Mouse (Mus musculus): ENCODE measurements around the gene Peli1. TPM values are rescaled to one million over a fixed set of nuclear protein-coding genes. Genes with fewer than 3 reads are reported as not detected.

Gene Peli1
- total RNA-seq, 2 experiments from 2014 or later: 17.8 to 42.8 TPM

DNA sequence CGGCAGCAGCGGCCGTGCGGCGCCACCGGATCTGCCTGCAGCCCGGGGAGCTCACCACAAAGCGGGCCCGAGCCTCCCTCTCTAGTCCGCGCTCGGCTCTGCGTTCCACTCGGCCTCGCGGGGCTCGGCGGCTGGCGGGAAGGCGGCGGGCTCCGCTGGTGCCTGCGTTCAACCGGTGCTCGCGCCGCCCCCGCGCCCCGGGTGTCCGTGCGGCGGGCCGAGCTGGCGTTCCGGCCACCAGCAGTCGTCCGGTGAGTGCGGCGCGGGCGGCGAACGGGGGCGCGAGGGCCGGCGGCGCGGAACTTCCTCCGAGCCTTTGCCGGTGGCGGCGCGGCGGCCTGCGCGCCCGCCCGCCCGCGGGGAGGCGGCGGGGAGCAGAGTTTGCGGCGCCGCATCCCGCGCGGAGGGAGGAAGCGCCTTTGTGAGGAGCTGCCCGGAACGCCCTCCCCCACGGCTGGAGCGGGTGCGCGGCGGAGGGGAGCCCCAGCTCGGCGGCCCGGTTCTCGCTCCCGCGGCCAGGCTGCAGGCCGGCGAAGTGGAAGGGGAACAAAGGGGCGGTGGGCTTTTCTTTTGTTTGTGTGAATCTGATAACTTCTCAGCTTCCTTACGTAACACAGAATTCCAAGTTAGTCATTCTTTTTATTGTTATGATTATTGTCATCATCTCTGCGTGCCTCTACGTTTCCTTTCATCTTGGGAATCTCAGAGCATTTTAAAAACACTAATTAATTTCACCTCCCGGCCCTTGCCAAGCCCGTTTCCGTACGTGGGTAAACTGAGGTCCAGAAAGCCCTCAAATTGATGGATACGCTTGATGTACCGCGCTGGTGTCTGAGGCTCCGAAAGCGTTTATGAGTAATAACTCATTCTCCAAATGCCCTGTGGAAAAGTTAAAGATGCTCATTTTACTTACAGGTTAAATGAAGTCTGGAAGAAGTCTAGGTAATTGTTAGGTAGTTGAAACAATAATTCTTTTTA, 626 bp downstream of the Peli1 start:
- ATAC-seq (replicated peaks; ENCODE audit: low FRiP score, poor library complexity, severe bottlenecking): peak; percentile 73

GRCm38 (mm10) chr11:21092621-21093020, 1.5 kb downstream of the Peli1 start:
- no peak for ATAC-seq (replicated peaks; ENCODE audit: low FRiP score, poor library complexity, severe bottlenecking)

DNA sequence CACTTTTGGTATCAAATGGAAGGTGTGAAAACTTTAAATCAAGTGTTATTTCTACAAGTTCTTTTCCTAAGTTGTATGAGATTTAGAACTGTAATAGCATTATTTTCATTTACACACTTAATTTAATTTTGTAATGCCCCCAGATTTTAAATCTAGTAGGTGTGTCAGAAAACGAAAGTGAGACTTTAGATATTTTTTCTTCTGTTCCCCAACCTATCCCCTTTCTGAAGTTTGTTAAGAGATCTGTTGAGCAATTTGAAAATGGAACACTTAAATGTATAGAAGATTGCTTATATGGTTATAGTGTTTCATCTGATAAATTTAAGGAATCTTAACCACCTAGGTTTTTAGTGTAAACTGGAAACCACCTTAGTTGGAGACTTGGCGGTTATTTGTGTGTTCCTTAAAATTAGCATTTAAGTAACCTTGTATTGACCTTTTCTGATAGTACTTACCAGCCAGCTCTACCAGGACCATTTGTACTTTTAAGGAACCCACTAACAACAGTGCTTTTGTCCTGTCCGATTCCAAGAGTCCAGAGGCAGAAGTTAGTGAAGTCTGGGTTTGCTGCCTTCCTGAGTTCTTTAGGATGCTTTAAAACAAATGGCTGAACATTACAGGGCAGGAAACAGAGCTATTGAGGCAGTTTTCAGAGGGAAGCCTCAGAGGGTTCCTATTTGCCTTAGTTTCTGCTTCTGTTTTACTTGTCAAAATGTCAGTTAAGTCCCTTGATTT, 2.2 kb downstream of the Peli1 start:
- ATAC-seq (replicated peaks; ENCODE audit: low FRiP score, poor library complexity, severe bottlenecking): no peak

- no peak for ATAC-seq (replicated peaks; ENCODE audit: low FRiP score, poor library complexity, severe bottlenecking)
Observed at GRCm38 (mm10) chr11:21096590-21096989, 5.5 kb downstream of the Peli1 start.

- no peak for ATAC-seq (replicated peaks; ENCODE audit: low FRiP score, poor library complexity, severe bottlenecking)
Observed at GRCm38 (mm10) chr11:21098457-21098856, 7.4 kb downstream of the Peli1 start.

- no peak for ATAC-seq (replicated peaks; ENCODE audit: low FRiP score, poor library complexity, severe bottlenecking)
Observed at GRCm38 (mm10) chr11:21100704-21101103, 9.6 kb downstream of the Peli1 start.

GRCm38 (mm10) chr11:21101286-21101685, 10.2 kb downstream of the Peli1 start:
- no peak for ATAC-seq (replicated peaks; ENCODE audit: low FRiP score, poor library complexity, severe bottlenecking)

DNA sequence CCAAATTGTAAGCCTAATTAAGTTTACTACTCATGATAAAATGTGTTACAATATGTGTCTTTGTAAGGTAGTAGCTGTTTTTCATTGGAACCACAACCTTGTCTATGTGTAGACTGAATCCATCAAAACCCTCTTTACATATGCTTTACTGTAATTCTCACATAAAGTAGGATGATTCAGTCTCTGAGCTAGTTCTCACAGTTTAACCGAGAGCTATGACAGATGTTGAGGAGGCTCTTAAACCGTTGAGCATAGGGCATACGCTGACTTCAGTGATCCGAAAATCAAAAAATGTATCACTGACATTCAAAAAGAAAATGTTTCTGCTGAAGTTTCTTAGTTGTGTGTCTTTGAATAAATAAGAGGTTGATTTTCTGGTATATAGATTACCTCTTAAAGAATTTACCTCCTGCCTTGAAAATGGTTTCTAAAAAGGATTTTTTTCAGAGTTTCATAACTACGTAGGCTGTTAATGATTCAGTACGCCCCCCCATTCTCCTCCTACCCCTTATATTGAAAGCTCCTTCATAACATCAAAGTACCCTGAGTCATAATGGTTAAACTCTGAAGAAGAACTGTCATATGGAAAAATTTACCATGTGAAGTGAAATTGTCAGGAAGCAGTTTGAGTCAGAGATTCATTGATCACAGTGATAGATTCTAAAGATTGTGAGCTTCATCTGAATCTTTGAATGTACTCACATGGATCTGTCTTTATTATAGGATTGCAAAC, 11.3 kb downstream of the Peli1 start:
- ATAC-seq (replicated peaks; ENCODE audit: low FRiP score, poor library complexity, severe bottlenecking): no peak

DNA sequence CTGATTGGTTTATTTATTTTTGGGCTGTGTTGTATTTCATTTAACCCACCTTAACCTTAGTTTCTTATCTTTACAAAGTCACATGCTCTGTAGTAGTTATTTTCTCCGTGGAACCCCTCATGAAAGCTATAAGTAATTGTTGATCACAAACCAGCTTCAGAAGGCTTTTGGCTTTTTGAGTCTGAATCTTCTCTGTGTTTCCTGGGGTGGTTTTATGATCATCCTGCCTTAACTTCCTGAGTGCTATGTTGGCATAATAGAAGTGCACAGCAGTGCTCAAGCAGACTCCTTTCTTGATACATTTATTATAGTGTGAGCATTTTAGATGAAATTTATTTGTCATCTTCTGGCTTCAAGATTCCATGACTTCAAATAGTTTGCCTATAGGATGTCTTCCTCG, 12.1 kb downstream of the Peli1 start:
- no peak for ATAC-seq (replicated peaks; ENCODE audit: low FRiP score, poor library complexity, severe bottlenecking)

DNA sequence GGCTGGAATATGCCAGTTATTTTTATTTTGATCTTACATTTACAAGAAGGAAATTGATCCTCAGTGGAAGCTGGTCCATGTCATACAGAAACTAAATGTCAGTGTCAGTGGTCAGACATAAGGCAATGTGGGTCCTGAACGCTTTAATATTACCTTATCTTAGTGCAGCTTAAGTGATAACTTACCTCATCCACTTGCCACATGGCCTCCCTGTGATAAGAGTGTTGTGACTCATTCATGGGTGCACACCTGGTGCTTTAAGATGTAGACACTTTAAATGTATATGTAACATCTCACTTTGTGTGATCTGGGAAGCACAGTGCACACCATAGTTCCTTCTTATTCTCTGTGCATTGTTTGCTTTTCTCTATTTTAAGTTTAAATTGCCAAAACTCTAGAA, 14.3 kb downstream of the Peli1 start:
- ATAC-seq (replicated peaks; ENCODE audit: low FRiP score, poor library complexity, severe bottlenecking): no peak

GRCm38 (mm10) chr11:21107120-21107519, 16.0 kb downstream of the Peli1 start:
- 0 out of 2 replicates have a peak, but pooled peaks have one; percentile 10 for ATAC-seq (replicated peaks; ENCODE audit: low FRiP score, poor library complexity, severe bottlenecking)

DNA sequence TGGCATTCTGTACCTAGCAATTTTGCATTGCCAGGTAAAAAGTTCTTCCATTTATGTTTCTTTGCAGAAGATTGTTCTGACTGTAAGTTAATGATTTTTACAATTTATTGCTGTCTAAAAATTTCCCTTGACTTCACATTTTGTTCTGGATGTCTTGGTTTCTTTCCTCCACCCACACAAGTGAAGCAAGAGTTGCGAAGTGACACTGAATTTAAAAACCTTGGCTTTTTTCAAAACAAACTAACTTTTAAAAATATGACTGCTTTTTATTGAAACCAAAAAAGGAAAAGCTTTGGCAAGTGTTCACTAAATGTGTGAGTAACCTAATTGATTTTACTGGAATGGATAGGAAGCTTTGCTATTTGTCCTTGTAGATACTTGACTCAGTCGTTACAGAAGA, 18.2 kb downstream of the Peli1 start:
- ATAC-seq (replicated peaks; ENCODE audit: low FRiP score, poor library complexity, severe bottlenecking): no peak

GRCm38 (mm10) chr11:21114516-21114915, 23.4 kb downstream of the Peli1 start:
- no peak for ATAC-seq (replicated peaks; ENCODE audit: low FRiP score, poor library complexity, severe bottlenecking)

- ATAC-seq (replicated peaks; ENCODE audit: low FRiP score, poor library complexity, severe bottlenecking): no peak
Observed at GRCm38 (mm10) chr11:21115804-21116203, 24.7 kb downstream of the Peli1 start.

- ATAC-seq (replicated peaks; ENCODE audit: low FRiP score, poor library complexity, severe bottlenecking): no peak
Observed at GRCm38 (mm10) chr11:21116623-21117295, 25.7 kb downstream of the Peli1 start.

- no peak for ATAC-seq (replicated peaks; ENCODE audit: low FRiP score, poor library complexity, severe bottlenecking)
Observed at GRCm38 (mm10) chr11:21121737-21122136, 30.6 kb downstream of the Peli1 start.

GRCm38 (mm10) chr11:21122399-21122798, 31.3 kb downstream of the Peli1 start:
- ATAC-seq (replicated peaks; ENCODE audit: low FRiP score, poor library complexity, severe bottlenecking): no peak

- no peak for ATAC-seq (replicated peaks; ENCODE audit: low FRiP score, poor library complexity, severe bottlenecking)
Observed at GRCm38 (mm10) chr11:21131692-21132091, 40.6 kb downstream of the Peli1 start.

- ATAC-seq (replicated peaks; ENCODE audit: low FRiP score, poor library complexity, severe bottlenecking): no peak
Observed at GRCm38 (mm10) chr11:21134875-21135451, 43.9 kb downstream of the Peli1 start.

All from erythroid progenitor cell, adult 5-6 weeks (primary cell).